Mouse (Mus musculus): ENCODE data around the gene Fry. TPM values are rescaled to one million over a fixed set of nuclear protein-coding genes. Genes with fewer than 3 reads are reported as not detected.

Fry gene
- total RNA-seq, 2 experiments from 2014 or later = 194 to 203 TPM

- peak; percentile 73 for TF ChIP-seq CTCF (IDR thresholded peaks at IDR 0.05)
- intact Hi-C loops (cut with DNase I) = loop anchor here (2.0 to 5.0 kb wide), 3 partner anchors 65 to 193 kb away; no protein-coding TSS in a partner anchor
- peak; percentile 72 to 75 for DNase-seq (ENCODE audit: extremely low spot score in 1 of 2, low spot score in 2 of 2)
- peak overlapping the region; percentile 7; the same call in 1 of the 2 replicates for H3K4me3 ChIP-seq
- no peak overlapping the region for H3K27ac ChIP-seq
Observed at GRCm38 (mm10) chr5:150233154-150233886, 114.9 kb downstream of the Fry start.

- DNase-seq (ENCODE audit: extremely low spot score in 1 of 2, low spot score in 2 of 2) = no peak
- intact Hi-C loops (cut with DNase I) = no loop called here
- Histone ChIP-seq H3K4me3 (no peak overlapping the region), H3K27ac (no peak overlapping the region)
- TF ChIP-seq CTCF (IDR thresholded peaks at IDR 0.05) = no peak
Observed at GRCm38 (mm10) chr5:150235931-150236330, 117.5 kb downstream of the Fry start.

- peak; percentile 25 for TF ChIP-seq CTCF (IDR thresholded peaks at IDR 0.05)
- Histone ChIP-seq H3K4me3 (no peak overlapping the region), H3K27ac (no peak overlapping the region)
- intact Hi-C loops (cut with DNase I) = no loop called here
- DNase-seq (ENCODE audit: extremely low spot score in 1 of 2, low spot score in 2 of 2) = no peak
Observed at GRCm38 (mm10) chr5:150236597-150236996, 118.2 kb downstream of the Fry start.

GRCm38 (mm10) chr5:150241638-150242037 is 123.2 kb downstream of the Fry start:
- DNase-seq (ENCODE audit: extremely low spot score in 1 of 2, low spot score in 2 of 2) = no peak
- intact Hi-C loops (cut with DNase I) = no loop called here
- no peak overlapping the region for H3K27ac ChIP-seq
- no peak overlapping the region for H3K4me3 ChIP-seq
- TF ChIP-seq CTCF (IDR thresholded peaks at IDR 0.05) = no peak

- intact Hi-C loops (cut with DNase I) = no loop called here
- no peak for DNase-seq (ENCODE audit: extremely low spot score in 1 of 2, low spot score in 2 of 2)
- TF ChIP-seq CTCF (IDR thresholded peaks at IDR 0.05) = peak; percentile 46
- H3K4me3 ChIP-seq = no peak overlapping the region
- no peak overlapping the region for H3K27ac ChIP-seq
Observed at GRCm38 (mm10) chr5:150246737-150247136, 128.3 kb downstream of the Fry start.

- Histone ChIP-seq H3K4me3 (no peak overlapping the region), H3K27ac (no peak overlapping the region)
- intact Hi-C loops (cut with DNase I) = no loop called here
- peak; percentile 61 for TF ChIP-seq CTCF (IDR thresholded peaks at IDR 0.05)
- DNase-seq (ENCODE audit: extremely low spot score in 1 of 2, low spot score in 2 of 2) = no peak
Observed at GRCm38 (mm10) chr5:150257764-150258163, 139.3 kb downstream of the Fry start.

GRCm38 (mm10) chr5:150259191-150260053 is 141.0 kb downstream of the Fry start:
- H3K27ac ChIP-seq = peak overlapping the region; percentile 96
- intact Hi-C loops (cut with DNase I) = loop anchor here (5.0 kb wide), 1 partner anchor 88 kb away; no protein-coding TSS in a partner anchor
- DNase-seq (ENCODE audit: extremely low spot score in 1 of 2, low spot score in 2 of 2) = peak; percentile 79 to 80
- H3K4me3 ChIP-seq = peak overlapping the region; percentile 71
- no peak for TF ChIP-seq CTCF (IDR thresholded peaks at IDR 0.05)

GRCm38 (mm10) chr5:150260054-150260386 is 141.6 kb downstream of the Fry start:
- Histone ChIP-seq H3K4me3 (peak overlapping the region; percentile 71), H3K27ac (peak overlapping the region; percentile 96)
- DNase-seq (ENCODE audit: extremely low spot score in 1 of 2, low spot score in 2 of 2) = no peak
- intact Hi-C loops (cut with DNase I) = loop anchor here (5.0 kb wide), 1 partner anchor 87 kb away; no protein-coding TSS in a partner anchor
- TF ChIP-seq CTCF (IDR thresholded peaks at IDR 0.05) = no peak

- no peak for DNase-seq (ENCODE audit: extremely low spot score in 1 of 2, low spot score in 2 of 2)
- peak overlapping the region; percentile 71 for H3K4me3 ChIP-seq
- H3K27ac ChIP-seq = peak overlapping the region; percentile 96
- TF ChIP-seq CTCF (IDR thresholded peaks at IDR 0.05) = no peak; the same call in none of the 2 replicates
- intact Hi-C loops (cut with DNase I) = loop anchor here (5.0 kb wide), 1 partner anchor 86 kb away; no protein-coding TSS in a partner anchor
Observed at GRCm38 (mm10) chr5:150261361-150261760, 142.9 kb downstream of the Fry start.

- no peak for TF ChIP-seq CTCF (IDR thresholded peaks at IDR 0.05)
- peak overlapping the region; percentile 71 for H3K4me3 ChIP-seq
- intact Hi-C loops (cut with DNase I) = loop anchor here (5.0 kb wide), 1 partner anchor 85 kb away; no protein-coding TSS in a partner anchor
- peak; percentile 40 to 48 for DNase-seq (ENCODE audit: extremely low spot score in 1 of 2, low spot score in 2 of 2)
- H3K27ac ChIP-seq = peak overlapping the region; percentile 96
Observed at GRCm38 (mm10) chr5:150262046-150262716, 143.7 kb downstream of the Fry start.

- Histone ChIP-seq H3K4me3 (peak overlapping the region; percentile 71), H3K27ac (peak overlapping the region; percentile 96)
- DNase-seq (ENCODE audit: extremely low spot score in 1 of 2, low spot score in 2 of 2) = no peak
- intact Hi-C loops (cut with DNase I) = loop anchor here (5.0 kb wide), 1 partner anchor 85 kb away; no protein-coding TSS in a partner anchor
- no peak for TF ChIP-seq CTCF (IDR thresholded peaks at IDR 0.05)
Observed at GRCm38 (mm10) chr5:150262717-150263103, 144.3 kb downstream of the Fry start.
